Mouse (Mus musculus): ENCODE measurements around the gene Srpk1.

Gene Srpk1

GRCm38 (mm10) chr17:28622300-28622759 lies at the start of gene Srpk1:
Gene Srpk1 (minus strand): TSS chr17:28622709.
- TF ChIP-seq GATA4 (IDR thresholded peaks at IDR 0.05; ENCODE audit: insufficient replicate concordance, low read length): peak; percentile 37; the same call in 1 of the 2 replicates

- TF ChIP-seq GATA4 (IDR thresholded peaks at IDR 0.05; ENCODE audit: insufficient replicate concordance, low read length): no peak
These were observed 37.1 kb upstream of the Srpk1 start for GRCm38 (mm10) chr17:28659564-28659963.

- TF ChIP-seq GATA4 (IDR thresholded peaks at IDR 0.05; ENCODE audit: insufficient replicate concordance, low read length): no peak
These were observed 35.4 kb upstream of the Srpk1 start for GRCm38 (mm10) chr17:28657936-28658335.

GRCm38 (mm10) chr17:28650268-28650667 lies 27.8 kb upstream of the Srpk1 start:
- no peak for TF ChIP-seq GATA4 (IDR thresholded peaks at IDR 0.05; ENCODE audit: insufficient replicate concordance, low read length)

GRCm38 (mm10) chr17:28648607-28649370 lies 26.3 kb upstream of the Srpk1 start:
- no peak for TF ChIP-seq GATA4 (IDR thresholded peaks at IDR 0.05; ENCODE audit: insufficient replicate concordance, low read length)

- TF ChIP-seq GATA4 (IDR thresholded peaks at IDR 0.05; ENCODE audit: insufficient replicate concordance, low read length): no peak
These were observed 23.7 kb upstream of the Srpk1 start for GRCm38 (mm10) chr17:28646221-28646620.

- TF ChIP-seq GATA4 (IDR thresholded peaks at IDR 0.05; ENCODE audit: insufficient replicate concordance, low read length): no peak
These were observed 21.6 kb upstream of the Srpk1 start for GRCm38 (mm10) chr17:28644112-28644511.

GRCm38 (mm10) chr17:28643697-28644096 lies 21.2 kb upstream of the Srpk1 start:
- no peak for TF ChIP-seq GATA4 (IDR thresholded peaks at IDR 0.05; ENCODE audit: insufficient replicate concordance, low read length)

- TF ChIP-seq GATA4 (IDR thresholded peaks at IDR 0.05; ENCODE audit: insufficient replicate concordance, low read length): no peak
These were observed 17.6 kb upstream of the Srpk1 start for GRCm38 (mm10) chr17:28640113-28640512.

GRCm38 (mm10) chr17:28637711-28638690 lies 15.5 kb upstream of the Srpk1 start:
- no peak for TF ChIP-seq GATA4 (IDR thresholded peaks at IDR 0.05; ENCODE audit: insufficient replicate concordance, low read length)

- TF ChIP-seq GATA4 (IDR thresholded peaks at IDR 0.05; ENCODE audit: insufficient replicate concordance, low read length): no peak
These were observed 13.3 kb upstream of the Srpk1 start for GRCm38 (mm10) chr17:28635842-28636241.

- no peak for TF ChIP-seq GATA4 (IDR thresholded peaks at IDR 0.05; ENCODE audit: insufficient replicate concordance, low read length)
These were observed 6.6 kb upstream of the Srpk1 start for GRCm38 (mm10) chr17:28629125-28629524.

GRCm38 (mm10) chr17:28628248-28629124 lies 6.0 kb upstream of the Srpk1 start:
- TF ChIP-seq GATA4 (IDR thresholded peaks at IDR 0.05; ENCODE audit: insufficient replicate concordance, low read length): no peak

- TF ChIP-seq GATA4 (IDR thresholded peaks at IDR 0.05; ENCODE audit: insufficient replicate concordance, low read length): no peak
These were observed 4.4 kb upstream of the Srpk1 start for GRCm38 (mm10) chr17:28626937-28627336.

- no peak for TF ChIP-seq GATA4 (IDR thresholded peaks at IDR 0.05; ENCODE audit: insufficient replicate concordance, low read length)
These were observed 2.8 kb upstream of the Srpk1 start for GRCm38 (mm10) chr17:28625327-28625726.
